Mouse (Mus musculus) forebrain, embryonic 15.5 days (tissue): ENCODE measurements around the gene Tctn3. TPM values are rescaled to one million over a fixed set of nuclear protein-coding genes. Genes with fewer than 3 reads are reported as not detected.
"Not testable (repeated sequence)": the region's sequence is repeated elsewhere in the genome, so short reads cannot be mapped to it uniquely, and the experiment has no call there.

Experiments
- ATAC-seq: fragments of 200-750 bp; cut with Nextera tagmentation; replicated peaks from 2 replicates; pipeline ENCODE4 v1.8.0; 2017; ENCODE audit warnings: mild to moderate bottlenecking, moderate TSS enrichment, moderate library complexity
- H3K27ac ChIP-seq: fragments of 300-500 bp; sonication (generic); replicated peaks from 2 replicates; pipeline ENCODE4 v1.5.1; 2015; ENCODE audit warnings: mild to moderate bottlenecking, inconsistent platforms
- H3K27me3 ChIP-seq: fragments of 300-500 bp; sonication (generic); 2 replicates; pipeline ENCODE4 v1.6.1; 2015; ENCODE audit warnings: inconsistent platforms
- H3K36me3 ChIP-seq: fragments of 300-500 bp; sonication (generic); 2 replicates; pipeline ENCODE4 v1.6.1; 2015; ENCODE audit warnings: mild to moderate bottlenecking, inconsistent platforms
- H3K4me1 ChIP-seq: fragments of 300-500 bp; sonication (generic); 2 replicates; pipeline ENCODE4 v1.6.1; 2015; ENCODE audit warnings: inconsistent platforms
- H3K4me2 ChIP-seq: fragments of 300-500 bp; sonication (generic); replicated peaks from 2 replicates; pipeline ENCODE4 v1.6.1; 2015; ENCODE audit warnings: mild to moderate bottlenecking, inconsistent platforms
- H3K4me3 ChIP-seq: fragments of 300-500 bp; sonication (generic); 2 replicates; pipeline ENCODE4 v1.5.1; 2015; ENCODE audit warnings: mild to moderate bottlenecking, inconsistent platforms
- H3K9ac ChIP-seq: fragments of 300-500 bp; sonication (generic); replicated peaks from 2 replicates; pipeline ENCODE4 v1.6.1; 2015; ENCODE audit warnings: mild to moderate bottlenecking, inconsistent platforms
- H3K9me3 ChIP-seq: fragments of 300-500 bp; sonication (generic); 2 replicates; pipeline ENCODE4 v1.6.1; 2016; ENCODE audit warnings: inconsistent platforms
- WGBS: fragments of 180-500 bp; shearing (Covaris S2); methylation state at CpG from one replicate; pipeline ENCODE4 v1.1.7; 2015; ENCODE audit warnings: mixed read lengths; 5-methylcytosine and 5-hydroxymethylcytosine counted together
- polyA plus RNA-seq: library from polyadenylated mRNA; unstranded; fragments of >200 nt; fragmentation: Nextera tagmentation; extraction: Ambion mirVana; gene quantifications from 2 replicates; pipeline ENCODE4 v1.2.1, GENCODE M21; 2015

Tctn3 gene
- polyA plus RNA-seq, 1 experiment from 2014 or later = 12.8 TPM

DNA sequence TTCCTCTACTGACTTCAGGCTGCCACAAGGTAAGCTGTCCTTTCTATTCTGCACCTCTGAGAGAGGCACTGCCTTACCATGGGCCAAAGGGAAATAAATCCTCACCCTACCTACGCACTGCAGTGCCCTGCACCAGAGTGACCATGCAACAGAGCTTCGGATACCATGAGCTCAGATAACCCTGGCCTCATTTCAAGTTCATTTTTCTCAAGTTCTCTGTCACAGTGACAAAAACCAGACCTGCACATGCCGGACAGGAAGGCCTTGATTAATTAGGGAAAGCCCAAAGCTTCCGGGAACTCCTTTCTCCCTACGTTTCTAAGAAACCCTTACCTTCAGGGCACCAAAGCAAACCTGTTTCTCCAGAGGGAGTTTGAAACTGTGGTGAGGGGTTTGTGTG lies 30.4 kb downstream of the Tctn3 start:
- Histone ChIP-seq H3K27ac (no peak overlapping the region), H3K9me3 (no peaks in the 10 kb centered on the region), H3K4me3 (no peak overlapping the region), H3K9ac (no peak overlapping the region), H3K4me2 (no peak overlapping the region), H3K36me3 (peaks cover 49% of the 10 kb centered on the region), H3K27me3 (no peaks in the 10 kb centered on the region), H3K4me1 (peaks cover 5% of the 10 kb centered on the region)
- ATAC-seq = no peak
- WGBS = 91% methylated on average over 5 of the region's 5 CpGs

DNA sequence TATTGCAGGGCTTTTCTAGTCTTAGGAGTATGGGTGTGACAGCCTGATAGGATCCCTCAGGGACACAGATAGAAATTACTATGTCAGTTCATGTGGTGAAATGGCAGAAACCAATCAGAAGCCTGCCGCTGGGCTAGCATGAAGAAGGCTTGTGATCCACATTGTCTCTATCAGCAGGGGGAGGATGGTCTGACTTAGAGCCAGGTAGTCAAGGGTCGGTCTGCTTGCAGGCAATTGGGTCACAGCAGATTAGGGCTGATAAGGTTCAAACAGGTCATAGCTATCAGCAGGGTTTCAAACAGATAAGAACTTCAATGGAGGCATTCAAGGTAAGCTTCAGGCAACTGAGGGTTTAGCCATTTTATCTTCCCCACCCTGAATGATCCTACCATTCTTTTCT lies 31.1 kb downstream of the Tctn3 start:
- Histone ChIP-seq H3K9ac (no peak overlapping the region), H3K9me3 (no peaks in the 10 kb centered on the region), H3K4me1 (no peaks in the 10 kb centered on the region), H3K4me2 (no peak overlapping the region), H3K36me3 (peaks cover 57% of the 10 kb centered on the region), H3K27me3 (no peaks in the 10 kb centered on the region), H3K27ac (no peak overlapping the region), H3K4me3 (no peak overlapping the region)
- 88% methylated on average over 2 of the region's 2 CpGs for WGBS
- ATAC-seq = no peak

DNA sequence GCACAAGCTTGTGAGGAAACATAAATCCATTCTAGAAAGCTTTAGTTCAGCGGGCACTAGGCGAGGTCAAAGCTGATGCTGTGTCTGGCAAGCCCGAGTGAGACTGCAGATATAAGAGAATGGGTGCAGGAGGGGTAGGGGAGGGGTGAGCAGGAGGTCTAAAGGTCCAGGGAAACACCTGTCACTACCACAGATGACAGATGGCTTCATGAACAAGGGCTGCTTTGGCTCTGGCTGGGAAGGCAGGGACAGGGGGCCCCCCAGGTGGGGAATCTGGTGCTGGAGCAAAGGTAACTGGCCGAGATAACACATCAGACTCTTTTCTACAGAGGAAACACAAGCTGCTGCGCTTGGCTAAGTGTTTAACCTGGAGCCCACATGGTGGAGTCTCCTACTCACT lies 36.6 kb downstream of the Tctn3 start:
- no peaks in the 10 kb centered on the region for H3K9me3 ChIP-seq
- H3K4me1 ChIP-seq = no peaks in the 10 kb centered on the region
- no peaks in the 10 kb centered on the region for H3K27me3 ChIP-seq
- ATAC-seq = no peak
- no peak overlapping the region for H3K4me2 ChIP-seq
- no peak overlapping the region for H3K9ac ChIP-seq
- H3K4me3 ChIP-seq = no peak overlapping the region
- no peak overlapping the region for H3K27ac ChIP-seq
- 86% methylated on average over 5 of the region's 5 CpGs for WGBS
- peaks cover 91% of the 10 kb centered on the region for H3K36me3 ChIP-seq

DNA sequence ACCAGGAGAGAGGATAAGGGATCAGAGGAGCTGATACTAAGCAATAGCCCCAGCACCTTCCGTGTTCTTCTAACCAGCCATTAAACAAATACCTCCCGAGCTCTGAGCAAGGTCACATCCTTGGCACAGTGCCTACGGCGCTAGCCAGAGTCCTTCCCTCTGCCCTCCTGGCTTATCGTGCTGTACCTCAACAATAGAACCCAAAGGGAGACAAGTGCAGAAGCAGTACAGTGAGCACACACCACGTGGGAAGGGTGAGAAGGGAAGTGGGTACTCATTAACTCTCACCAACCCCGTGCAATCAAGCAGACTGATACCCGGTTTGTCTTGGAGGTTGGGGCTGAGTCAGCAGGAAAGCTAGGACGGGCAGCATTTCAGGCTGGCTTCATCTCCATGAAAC lies 41.3 kb downstream of the Tctn3 start:
- Histone ChIP-seq H3K36me3 (peaks cover 95% of the 10 kb centered on the region), H3K27me3 (no peaks in the 10 kb centered on the region), H3K4me2 (no peak overlapping the region), H3K9ac (no peak overlapping the region), H3K4me3 (no peak overlapping the region), H3K4me1 (no peaks in the 10 kb centered on the region), H3K9me3 (peaks cover 11% of the 10 kb centered on the region), H3K27ac (no peak overlapping the region)
- ATAC-seq = no peak
- WGBS = 90% methylated on average over 9 of the region's 9 CpGs

DNA sequence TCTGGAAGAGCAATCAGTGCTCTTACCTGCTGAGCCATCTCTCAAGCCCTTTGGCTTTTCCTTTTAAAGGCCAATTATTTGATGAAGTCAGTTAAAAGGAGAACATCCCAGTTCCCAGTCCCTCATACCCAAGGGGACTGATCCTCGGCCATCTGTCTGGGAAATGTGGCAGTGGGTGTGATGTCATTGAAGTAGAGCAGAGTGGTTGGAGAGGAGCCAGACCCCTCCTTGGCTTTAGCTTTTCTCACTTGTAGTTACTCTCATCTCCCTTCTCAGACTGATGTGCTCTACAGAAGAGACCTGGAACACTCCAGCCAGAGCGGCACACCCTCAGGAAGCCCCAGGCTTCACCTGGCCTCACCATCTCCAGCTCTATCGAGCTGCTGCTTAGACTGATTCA lies 44.4 kb downstream of the Tctn3 start:
- no peak overlapping the region for H3K9ac ChIP-seq
- no peaks in the 10 kb centered on the region for H3K27me3 ChIP-seq
- no peaks in the 10 kb centered on the region for H3K4me1 ChIP-seq
- peaks cover 11% of the 10 kb centered on the region for H3K9me3 ChIP-seq
- no peak overlapping the region for H3K4me2 ChIP-seq
- no peak overlapping the region for H3K27ac ChIP-seq
- H3K36me3 ChIP-seq = peaks cover 91% of the 10 kb centered on the region
- no peak for ATAC-seq
- WGBS = 71% methylated on average over 3 of the region's 3 CpGs
- H3K4me3 ChIP-seq = no peak overlapping the region

DNA sequence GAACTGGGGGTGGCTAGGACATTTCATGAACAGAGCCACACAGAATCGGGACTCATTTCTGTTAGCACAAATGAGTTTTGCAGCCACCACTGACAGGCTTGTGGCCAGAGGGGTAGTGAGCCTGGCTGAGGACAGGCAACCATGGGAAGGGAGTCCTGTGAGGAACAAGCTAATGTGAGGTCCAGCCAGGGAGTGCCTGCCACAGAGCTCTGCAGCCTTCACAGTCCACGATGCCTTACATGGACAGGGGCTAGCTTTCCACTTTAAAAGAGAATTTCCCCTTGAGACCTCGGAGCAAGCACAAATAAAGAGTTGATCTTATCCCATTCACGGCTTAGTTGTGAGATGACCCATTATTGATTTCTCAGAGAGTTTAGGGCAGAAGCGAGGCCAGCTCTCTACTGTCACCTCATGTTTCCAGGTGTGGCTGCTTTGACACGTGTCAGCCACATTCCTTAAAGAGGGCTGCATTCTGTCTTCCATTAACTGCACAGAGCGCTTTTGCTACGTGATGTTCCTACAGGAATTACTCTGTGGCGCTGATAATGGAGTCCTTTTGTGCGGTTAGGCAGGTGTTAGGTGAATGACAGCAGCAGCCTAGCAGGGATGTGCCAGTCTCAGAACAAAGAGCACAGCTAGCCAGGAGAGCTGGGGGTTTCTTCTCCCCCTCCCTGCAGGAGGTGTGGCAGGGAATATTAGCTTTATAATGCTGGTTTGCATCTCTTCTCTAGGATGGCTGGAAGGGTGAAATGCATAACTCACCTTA lies 48.0 kb downstream of the Tctn3 start:
- peaks cover 67% of the 10 kb centered on the region for H3K36me3 ChIP-seq
- ATAC-seq = no peak
- no peak overlapping the region for H3K4me3 ChIP-seq
- no peak overlapping the region; the same call in 1 of the 2 replicates for H3K27ac ChIP-seq
- no peaks in the 10 kb centered on the region for H3K27me3 ChIP-seq
- H3K4me2 ChIP-seq = no peak overlapping the region
- WGBS = 80% methylated on average over 10 of the region's 10 CpGs
- no peaks in the 10 kb centered on the region for H3K4me1 ChIP-seq
- no peaks in the 10 kb centered on the region for H3K9me3 ChIP-seq
- H3K9ac ChIP-seq = no peak overlapping the region

DNA sequence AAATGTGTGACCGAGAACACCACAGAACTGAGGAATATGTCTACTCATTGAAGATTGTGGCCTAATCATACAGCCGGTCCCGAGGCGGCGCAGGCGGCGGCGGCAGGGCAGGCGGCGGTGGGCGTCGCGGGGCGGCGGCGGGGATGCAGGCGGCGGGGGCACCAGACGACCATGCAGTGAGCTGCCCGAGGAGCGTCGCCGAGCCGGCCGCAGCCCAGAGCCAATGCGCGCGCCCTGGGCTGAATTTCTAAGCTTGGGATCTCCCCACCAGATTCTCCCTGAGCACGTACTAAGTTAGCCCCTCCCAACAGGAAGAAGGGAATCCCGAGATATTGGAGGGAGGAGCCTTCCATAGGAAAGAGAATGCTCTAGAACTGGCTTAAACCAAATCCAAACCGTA lies 50.5 kb downstream of the Tctn3 start:
- H3K9me3 ChIP-seq, H3K4me2 ChIP-seq, H3K27me3 ChIP-seq, H3K9ac ChIP-seq, H3K27ac ChIP-seq, H3K4me3 ChIP-seq, H3K4me1 ChIP-seq: not testable (repeated sequence)
- peaks cover 63% of the 10 kb centered on the region for H3K36me3 ChIP-seq
- ATAC-seq = peak; percentile 58; the same call in 1 of the 2 replicates
- 80% methylated on average over 13 of the region's 31 CpGs for WGBS

DNA sequence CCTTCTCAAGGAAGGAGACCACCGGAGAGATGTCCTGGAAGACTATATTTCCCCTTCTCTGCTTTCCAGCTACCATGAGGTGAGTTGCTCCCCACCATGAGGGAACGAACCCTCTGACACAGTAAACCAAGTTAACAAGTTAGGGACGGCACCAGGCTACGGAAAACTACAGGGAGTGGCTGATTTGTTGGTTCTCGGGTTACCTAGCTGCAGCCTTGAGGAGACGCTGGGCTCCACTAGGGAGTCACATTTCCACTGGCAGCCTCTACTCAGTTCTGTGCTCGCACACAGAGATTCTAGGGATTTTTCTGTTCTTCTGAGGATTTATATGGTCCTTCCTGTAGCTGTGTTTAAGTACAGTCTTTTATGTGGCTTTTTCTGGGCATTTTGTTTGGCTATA lies 56.0 kb downstream of the Tctn3 start:
- no peak overlapping the region for H3K4me2 ChIP-seq
- 94% methylated on average over 7 of the region's 7 CpGs for WGBS
- H3K27me3 ChIP-seq = no peaks in the 10 kb centered on the region
- no peaks in the 10 kb centered on the region for H3K4me1 ChIP-seq
- H3K4me3 ChIP-seq = no peak overlapping the region
- H3K27ac ChIP-seq = no peak overlapping the region
- H3K9ac ChIP-seq = no peak overlapping the region
- H3K9me3 ChIP-seq = no peaks in the 10 kb centered on the region
- ATAC-seq = no peak
- H3K36me3 ChIP-seq = peaks cover 69% of the 10 kb centered on the region

DNA sequence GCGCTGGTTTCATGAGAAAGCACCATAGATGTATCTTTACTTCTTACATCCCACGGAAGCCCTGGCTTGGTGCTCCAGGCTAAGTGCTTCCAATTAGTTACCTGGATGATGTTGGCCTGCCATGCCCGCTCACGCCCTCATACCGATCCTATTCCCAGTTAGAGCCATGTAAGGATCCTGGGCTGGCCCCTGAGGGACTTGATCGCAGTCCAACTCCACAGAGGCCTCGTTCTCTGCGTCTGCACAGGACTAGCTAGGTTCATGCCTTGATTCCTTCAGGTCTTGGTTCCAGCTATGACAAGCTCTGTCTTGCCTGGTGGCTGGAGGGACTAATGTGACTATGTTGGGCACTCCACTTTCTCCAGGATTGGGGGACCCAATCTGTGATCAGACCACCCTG lies 56.9 kb downstream of the Tctn3 start:
- Histone ChIP-seq H3K4me2 (no peak overlapping the region), H3K36me3 (peaks cover 77% of the 10 kb centered on the region), H3K27ac (no peak overlapping the region), H3K9ac (no peak overlapping the region), H3K27me3 (no peaks in the 10 kb centered on the region), H3K4me3 (no peak overlapping the region), H3K9me3 (no peaks in the 10 kb centered on the region), H3K4me1 (no peaks in the 10 kb centered on the region)
- no peak for ATAC-seq
- WGBS = 96% methylated on average over 8 of the region's 8 CpGs

DNA sequence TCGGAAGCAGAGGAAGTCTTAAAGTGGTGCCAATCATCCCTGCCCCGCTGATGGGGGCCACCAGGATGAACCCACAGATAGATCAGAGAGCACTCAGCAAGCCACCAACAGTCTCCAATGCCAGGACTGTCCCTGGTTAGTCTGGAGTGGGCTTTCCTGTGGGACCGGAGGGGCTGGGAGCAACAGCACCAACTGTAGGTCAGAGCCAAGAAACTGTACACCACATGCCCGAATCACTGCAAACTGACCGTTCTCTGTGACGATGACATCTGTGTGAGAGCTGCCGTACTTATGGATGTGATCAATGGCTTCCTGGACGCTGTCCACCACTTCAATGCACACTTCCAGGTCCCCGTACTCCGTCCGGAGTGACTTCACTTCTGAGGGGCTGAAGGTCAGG lies 57.7 kb downstream of the Tctn3 start:
- H3K9me3 ChIP-seq = no peaks in the 10 kb centered on the region
- no peaks in the 10 kb centered on the region for H3K4me1 ChIP-seq
- no peaks in the 10 kb centered on the region for H3K27me3 ChIP-seq
- no peak overlapping the region for H3K4me2 ChIP-seq
- H3K4me3 ChIP-seq = no peak overlapping the region
- WGBS = 96% methylated on average over 11 of the region's 11 CpGs
- H3K27ac ChIP-seq = no peak overlapping the region
- ATAC-seq = no peak
- peaks cover 77% of the 10 kb centered on the region for H3K36me3 ChIP-seq
- H3K9ac ChIP-seq = no peak overlapping the region

DNA sequence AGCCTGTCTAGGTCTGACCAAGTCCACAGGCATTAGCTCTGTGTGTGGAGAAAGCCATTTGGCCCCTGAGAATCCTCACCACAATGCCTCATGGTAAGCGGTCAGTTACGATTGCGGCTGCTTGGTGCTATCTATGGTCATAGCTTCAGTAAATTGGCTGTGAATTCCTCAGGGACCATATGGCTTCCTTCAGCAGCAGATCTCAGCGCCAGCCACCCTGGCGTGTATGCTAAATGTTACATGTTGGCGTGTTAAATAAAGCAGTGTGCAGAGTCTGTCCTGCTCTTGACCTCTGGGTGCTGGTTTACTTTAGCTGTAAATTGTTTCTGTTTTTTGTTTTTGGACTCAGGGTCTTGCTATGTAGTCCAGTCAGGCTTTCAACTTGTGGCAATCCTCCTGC lies 58.2 kb downstream of the Tctn3 start:
- Histone ChIP-seq H3K27me3 (no peaks in the 10 kb centered on the region), H3K9ac (no peak overlapping the region), H3K4me2 (no peak overlapping the region), H3K36me3 (peaks cover 77% of the 10 kb centered on the region), H3K27ac (no peak overlapping the region), H3K4me1 (no peaks in the 10 kb centered on the region), H3K9me3 (no peaks in the 10 kb centered on the region), H3K4me3 (no peak overlapping the region)
- ATAC-seq = no peak
- 95% methylated on average over 6 of the region's 6 CpGs for WGBS

DNA sequence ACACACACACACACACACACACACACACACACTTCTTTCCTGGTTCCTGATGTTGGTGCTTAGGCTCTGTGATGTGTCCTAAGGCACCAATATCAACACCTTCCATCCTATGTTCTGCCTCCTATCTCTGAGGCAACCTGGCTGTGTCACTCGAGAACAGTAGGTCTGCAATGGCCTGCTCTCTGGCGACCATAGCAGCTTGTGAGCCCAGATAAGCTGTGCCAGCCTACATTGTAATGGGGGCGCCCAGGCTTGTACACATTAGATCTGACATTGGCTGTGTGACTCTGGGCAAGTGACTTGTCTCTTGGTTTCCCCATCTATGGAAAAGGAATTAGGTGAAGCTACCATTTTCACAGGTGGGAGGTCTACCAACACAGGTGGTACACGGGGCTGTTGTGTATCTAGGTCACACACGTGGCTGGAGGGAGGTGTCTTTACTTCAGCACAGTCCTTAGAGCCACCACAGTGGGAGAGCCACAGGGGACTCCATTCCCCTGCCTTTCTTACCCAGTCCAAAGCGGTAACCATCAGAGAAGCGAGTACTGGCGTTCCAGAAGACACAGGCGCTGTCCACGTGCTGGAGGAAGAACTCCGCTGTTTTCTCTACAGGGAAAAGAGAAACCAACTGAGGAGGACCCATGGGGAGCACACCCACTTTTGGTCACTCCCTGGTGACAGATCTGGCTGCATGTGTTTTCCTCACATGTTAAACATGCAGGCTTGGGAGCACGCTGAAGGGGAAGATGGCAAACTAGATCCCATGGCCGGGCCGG lies 58.8 kb downstream of the Tctn3 start:
- Histone ChIP-seq H3K9me3 (no peaks in the 10 kb centered on the region), H3K4me3 (no peak overlapping the region), H3K4me1 (no peaks in the 10 kb centered on the region), H3K4me2 (no peak overlapping the region), H3K27me3 (no peaks in the 10 kb centered on the region), H3K36me3 (peaks cover 74% of the 10 kb centered on the region), H3K27ac (no peak overlapping the region), H3K9ac (no peak overlapping the region)
- WGBS = 90% methylated on average over 14 of the region's 14 CpGs
- ATAC-seq = no peak
